Mouse (Mus musculus) urinary bladder, postnatal 4 days (tissue): ENCODE measurements around the gene Gpr137c.

Experiments
- DNase-seq, 2 experiments: peaks; one replicate each; pipeline ENCODE4 v3.0.0; 2021 to 2022; ENCODE audit warnings: low spot score in 2 of 2

Gpr137c gene

DNA sequence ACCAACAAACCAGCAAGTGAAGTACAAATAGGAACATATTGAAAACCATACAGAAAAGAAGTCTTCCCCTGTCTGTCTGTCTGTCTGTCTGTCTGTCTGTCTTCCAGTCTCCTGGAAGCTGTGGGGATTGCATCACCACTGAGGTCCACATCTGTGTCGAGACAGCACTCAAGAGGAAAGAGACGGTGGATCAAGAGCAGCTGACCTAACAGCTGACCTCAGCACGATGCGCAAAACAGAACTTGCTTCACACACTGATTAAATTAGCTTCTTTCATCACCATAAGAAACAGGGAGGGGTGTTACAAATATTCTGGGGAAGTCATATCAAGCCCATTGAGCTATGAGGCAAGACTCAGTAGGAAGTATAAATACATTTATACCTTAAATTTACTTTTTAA, 72.1 kb downstream of the Gpr137c start:
- no peak for DNase-seq

DNA sequence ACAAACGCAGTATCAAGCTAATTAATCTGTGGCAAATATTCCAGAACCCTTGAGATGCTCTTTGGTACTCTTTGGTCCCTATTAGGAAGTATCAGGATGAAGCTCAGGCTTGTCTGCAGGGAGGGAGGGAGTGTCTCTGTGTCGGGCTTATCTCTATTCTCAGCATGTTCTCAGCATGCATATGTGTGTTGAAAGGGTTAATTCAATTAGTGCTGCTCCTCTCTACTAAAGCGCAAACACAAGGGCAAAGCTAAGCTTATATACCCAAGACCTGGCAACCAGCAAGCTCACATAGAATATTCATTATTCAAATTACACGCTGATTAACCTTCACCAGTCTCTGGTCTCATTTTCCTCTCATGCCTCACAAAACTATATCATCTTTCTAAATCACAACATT, 84.4 kb downstream of the Gpr137c start:
- DNase-seq = no peak

DNA sequence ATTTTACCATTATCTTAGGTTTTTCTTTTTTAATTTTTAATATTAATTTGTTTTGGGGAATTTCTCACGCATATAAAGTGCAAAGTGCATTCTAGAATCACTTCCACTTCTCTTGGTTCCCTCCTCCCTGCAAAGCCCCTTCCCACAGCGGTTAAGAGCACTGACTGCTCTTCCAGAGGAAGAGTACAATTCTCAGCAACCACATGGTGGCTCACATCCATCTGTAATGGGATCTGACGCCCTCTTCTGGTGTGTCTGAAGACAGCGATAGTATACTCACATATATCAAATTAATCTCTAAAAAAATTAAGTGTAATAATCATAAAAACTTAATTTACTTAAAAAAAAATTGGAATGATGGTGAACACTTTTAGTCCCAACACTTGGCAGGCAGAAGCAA, 84.9 kb downstream of the Gpr137c start:
- no peak for DNase-seq

DNA sequence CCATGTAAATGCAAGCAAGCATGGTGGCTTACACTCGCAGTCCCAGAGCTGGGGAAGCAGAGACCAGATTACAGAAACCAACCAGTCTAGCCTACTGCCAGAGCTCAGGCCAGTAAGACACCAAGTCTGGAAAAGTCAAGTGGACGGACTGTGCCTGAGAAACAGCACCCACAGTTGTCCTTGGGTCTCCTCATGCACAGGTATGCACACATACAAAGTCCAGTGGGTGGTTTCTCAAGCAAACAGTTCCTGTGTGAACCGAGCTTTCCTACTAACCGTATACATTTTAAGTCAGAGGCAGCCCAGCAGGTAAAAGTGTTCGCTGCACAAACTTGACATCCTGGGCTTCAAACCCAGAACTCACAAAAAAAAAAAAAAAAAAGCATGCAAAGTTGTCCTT, 86.3 kb downstream of the Gpr137c start:
- DNase-seq = no peak

DNA sequence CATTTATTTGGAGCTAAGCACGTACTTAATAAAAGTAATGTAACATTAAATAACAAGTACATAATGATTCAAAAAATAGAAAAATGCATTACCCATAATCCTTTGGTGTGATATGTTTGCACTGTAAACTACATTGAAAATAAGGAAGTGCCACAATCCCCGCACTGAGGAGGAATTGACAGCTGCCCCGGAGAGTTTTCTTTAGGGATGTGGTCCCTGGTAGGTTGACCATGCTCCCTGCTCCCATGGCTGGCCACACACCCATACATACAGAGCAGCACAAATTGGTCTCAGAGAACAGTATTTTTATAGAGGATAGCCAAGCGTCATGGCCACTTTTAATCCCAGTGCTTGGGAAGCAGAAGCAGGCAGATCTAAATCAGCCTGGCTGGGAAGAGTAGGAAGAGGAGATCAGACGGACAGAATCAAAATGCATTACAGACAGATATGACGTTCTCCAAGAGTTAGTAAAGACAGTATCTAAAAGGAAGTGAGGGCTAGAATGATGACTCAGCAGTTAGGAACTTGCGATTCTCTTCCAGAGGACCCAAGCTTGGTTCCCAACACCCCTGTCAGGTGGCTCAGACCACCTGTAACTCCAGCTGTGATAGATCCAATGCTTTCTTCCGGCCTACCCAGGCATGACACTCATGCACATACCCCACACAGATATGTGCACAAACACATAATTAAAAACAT, 88.3 kb downstream of the Gpr137c start:
- no peak for DNase-seq

DNA sequence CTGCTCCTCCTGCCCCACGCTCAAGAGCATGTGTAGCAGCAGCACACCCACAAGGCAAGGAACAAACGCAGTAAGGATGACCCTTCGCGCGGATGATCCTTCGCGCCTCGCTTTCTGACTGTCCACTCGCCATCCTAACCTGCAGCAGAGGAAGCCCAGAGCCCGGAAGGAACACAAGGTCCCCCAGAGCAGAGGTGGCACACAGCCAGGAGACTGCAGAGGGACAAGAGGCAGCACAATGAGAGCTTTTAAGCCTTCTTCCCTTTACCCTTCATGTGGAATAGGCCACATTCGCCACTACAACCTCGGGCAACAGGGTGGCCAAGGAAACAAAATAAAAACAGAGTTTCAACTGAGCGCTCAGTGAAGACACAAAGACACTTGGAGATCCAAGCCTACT, 90.1 kb downstream of the Gpr137c start:
- DNase-seq = no peak

DNA sequence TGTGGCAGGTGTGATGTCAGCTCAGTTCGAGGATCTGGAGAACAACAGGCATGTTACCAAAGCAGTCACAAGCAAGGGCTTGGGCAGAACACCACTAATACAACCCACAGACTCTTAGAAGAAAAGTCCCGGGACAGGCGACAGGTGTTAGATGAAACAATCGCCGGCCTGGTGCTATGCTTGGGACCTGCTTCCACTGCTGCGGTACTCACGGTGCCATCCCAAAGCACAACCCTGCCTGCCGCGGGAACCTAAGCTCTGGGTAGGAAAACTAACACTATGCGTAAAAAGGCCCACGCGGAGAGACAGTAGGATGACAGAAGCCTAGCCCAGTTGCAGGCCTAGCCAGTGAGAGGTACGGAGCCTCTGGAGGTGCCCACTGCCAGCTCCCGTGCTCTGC, 90.6 kb downstream of the Gpr137c start:
- no peak for DNase-seq

DNA sequence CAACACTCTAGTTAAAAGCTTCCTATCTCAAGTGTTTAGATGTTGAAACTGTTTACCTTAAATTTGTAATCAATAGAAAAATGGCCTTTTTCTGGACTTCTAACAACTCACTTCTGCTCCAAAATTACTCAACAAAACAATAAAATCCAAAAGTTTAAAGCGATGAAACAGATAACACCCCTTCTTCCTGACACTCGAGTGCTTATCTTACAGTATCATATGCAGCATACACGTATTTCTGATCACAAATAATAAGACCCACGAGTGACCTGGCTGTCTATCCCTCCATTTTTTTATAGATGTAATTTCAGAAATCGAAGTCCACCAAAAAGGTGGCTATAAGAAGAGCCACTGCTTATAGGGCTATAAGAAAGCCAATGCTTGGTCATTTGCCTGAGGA, 97.4 kb downstream of the Gpr137c start:
- no peak for DNase-seq

DNA sequence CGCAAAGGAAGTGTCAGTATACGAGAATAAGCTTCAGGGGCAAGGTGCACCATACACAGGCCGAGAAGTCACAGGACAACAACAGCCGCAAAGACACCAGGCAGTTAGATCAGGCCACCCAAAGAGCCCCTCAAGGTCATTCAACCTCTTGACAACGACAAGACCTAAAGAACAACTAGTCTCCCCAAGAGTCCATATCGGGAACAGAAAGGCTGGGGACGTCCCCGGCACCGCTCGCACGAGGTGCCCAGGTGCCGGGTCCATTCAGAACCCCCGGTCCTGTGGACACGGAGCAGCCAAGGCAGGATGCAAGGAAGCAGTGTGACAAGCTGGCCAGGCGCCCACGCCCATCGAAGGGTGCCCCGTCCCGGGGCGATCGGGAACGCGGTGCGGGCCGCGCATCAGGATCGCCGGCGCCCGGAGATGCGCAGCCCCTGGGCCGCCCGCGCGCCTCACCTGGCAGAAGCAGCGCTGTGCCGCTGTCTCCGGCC, 98.4 kb downstream of the Gpr137c start:
- DNase-seq = no peak

DNA sequence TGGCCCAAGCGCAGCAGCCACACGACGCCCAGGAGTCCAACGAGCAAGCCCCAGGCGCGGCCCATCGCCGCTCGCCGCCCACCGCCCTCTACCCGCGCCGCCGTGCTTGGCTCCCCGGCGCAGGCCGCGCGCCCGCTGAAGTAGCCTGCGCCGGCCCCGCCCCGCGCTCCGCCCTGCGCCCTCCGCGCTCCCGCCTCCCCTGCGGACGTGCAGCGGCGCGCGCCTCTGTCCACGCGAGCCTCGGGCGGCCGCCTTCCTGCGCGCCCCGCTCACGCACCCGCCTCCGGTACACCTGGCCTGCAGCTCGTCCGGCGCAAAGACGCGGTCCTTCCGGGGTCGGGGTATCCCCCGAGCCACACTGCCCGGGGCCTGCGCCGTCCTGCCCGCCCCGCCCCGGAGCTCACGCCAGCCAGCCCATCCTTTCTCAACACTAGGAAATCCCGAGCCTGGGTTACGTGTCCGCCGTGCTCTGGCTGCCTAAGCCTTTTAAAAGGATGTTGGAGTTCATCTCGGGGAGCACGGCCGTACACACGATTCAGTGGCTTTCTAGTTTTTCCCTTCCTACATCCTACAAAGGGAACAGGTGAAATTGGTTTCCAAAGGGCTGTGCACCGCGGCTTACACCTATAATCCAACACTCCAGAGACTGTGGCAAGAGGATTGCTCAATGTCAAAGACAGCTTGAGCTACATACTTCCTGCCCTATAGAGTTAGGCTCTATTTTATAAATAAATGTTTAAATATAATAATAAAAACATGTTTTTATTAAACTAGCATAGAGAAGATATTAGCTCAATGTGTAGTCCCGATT, 99.1 kb downstream of the Gpr137c start, which contains the start of gene Ero1l:
Gene Ero1l, minus strand, starts transcription at position 346 of the 811 bp plus-strand sequence.
- DNase-seq = peak; percentile 77 to 79

DNA sequence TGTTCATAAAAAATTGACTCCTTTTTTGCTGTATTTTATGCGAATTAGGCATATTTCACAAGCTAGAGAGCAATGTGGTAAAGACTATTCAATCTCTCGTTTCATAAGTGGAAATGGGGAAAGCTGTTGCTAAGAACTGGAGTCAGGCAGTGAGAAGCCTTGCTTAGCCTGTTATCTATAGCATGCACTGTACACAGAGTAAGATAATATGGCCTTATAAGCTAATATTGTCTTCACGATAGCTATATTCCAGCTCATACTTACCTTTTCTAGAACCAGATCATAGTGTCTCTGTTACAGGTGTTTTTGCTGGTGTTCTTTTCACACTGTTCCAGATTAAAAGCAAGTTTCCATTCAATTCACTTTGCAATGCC, 99.7 kb downstream of the Gpr137c start:
- no peak for DNase-seq

DNA sequence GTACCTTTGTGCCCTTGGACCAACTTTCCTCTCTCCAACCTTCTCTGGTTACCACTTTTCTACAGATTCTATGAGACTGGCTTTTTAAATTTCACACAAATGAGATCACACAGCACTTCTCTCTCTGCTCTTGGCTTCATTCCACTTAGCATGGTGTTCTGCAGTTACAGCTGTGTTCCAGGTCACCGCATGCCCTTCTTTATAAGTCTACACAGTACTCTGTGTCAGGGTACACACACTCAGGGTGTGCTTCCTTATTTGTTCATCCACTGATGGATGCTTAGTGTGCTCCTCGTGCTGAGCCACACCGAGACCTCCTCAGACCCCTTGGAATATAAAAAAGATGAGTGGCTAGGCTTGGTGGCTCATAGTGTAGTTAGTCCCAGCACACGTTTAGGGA, 100.6 kb downstream of the Gpr137c start:
- DNase-seq = no peak

DNA sequence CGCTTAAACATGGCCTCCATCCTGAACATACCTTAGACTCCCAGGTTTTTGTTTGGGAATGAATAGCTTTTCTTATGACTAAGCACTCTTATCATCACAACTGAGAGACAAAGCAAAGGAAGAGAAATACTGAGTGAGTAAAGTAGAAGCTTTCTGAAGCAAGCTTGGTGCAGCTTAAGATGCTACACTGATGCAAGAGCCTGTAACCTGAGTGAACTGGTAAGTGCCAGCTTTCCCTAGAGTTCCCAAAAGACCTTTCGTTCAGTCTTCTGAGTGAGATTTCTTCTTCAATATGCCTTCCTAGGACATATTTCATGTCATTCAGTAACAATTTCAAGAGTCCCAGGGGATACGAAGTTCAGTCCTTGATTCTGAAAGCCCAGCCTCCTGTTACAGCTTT, 101.5 kb downstream of the Gpr137c start:
- DNase-seq = no peak

DNA sequence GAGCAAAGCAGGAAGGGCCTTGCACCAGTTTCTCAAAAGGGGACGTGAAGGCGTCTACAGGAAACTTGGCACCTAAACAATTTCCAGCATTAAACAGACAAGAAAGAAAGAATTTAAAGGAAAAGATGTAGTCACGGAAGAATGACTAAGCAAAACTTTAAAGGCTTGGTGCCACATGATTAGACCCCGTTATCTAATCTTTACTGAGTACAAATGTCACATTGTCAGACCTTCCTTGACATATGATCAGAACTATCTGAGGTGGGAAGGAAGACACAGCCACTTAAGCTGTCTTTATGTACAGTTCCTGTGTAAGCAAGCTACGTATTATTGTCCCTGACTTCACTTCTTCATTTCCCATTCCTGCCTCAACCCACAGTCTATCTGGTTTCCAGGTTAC, 102.1 kb downstream of the Gpr137c start:
- DNase-seq = no peak

DNA sequence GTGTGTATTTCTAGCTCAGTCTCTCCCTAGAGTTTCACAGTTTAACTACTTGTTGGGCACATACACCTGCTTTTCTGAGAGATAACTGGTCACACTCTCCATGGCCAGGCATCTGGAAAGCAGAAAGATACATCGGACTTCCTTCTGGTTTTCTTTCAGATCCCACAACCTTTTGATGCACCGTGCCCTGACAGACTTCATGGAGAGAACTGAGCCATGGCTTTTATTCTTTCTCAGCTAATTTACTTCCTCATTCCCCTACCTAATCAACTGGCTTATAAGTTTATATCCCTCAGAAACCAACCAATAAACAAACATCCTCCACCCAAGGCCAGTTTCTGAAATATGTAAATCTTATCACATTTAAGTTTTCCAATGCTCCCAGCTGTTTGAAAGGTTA, 102.9 kb downstream of the Gpr137c start:
- DNase-seq = no peak

DNA sequence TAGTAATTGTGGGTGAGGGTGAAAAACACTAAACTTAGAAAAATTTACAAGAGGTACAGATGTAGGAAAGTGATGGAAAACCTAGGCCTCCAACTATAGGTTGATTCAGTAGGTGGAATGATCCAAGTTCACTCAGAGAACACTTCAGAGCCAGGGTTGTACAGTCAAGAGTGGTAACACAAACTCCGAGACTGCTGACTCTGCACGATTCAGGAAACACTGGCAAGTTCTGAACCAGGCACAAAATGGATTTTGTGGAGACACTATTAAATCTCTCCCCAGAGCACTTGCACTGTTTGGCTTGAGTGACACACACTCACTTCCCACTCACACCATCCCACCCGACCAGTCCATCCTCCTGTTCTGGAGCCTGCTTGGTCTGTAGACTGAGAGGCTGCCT, 103.8 kb downstream of the Gpr137c start:
- no peak for DNase-seq

DNA sequence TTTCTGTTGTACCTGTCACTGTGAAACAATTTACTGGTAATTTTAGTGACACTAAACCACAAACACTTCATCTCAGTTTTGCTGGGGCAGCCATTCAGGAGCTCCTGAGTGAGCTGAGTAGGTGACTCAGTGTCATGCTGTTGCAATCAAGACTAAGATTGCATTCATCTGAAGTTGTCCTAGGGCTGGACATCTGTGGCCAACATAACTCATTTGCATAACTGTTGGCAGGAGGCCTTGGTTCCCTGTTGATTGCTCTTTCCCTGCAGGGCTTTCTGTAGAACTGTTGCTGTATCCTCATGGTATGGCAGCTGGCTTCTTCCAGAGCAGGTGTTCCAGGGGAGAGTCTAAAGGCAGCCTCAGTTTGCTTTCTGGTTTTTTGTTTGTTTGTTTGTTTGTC, 106.0 kb downstream of the Gpr137c start:
- DNase-seq = no peak

DNA sequence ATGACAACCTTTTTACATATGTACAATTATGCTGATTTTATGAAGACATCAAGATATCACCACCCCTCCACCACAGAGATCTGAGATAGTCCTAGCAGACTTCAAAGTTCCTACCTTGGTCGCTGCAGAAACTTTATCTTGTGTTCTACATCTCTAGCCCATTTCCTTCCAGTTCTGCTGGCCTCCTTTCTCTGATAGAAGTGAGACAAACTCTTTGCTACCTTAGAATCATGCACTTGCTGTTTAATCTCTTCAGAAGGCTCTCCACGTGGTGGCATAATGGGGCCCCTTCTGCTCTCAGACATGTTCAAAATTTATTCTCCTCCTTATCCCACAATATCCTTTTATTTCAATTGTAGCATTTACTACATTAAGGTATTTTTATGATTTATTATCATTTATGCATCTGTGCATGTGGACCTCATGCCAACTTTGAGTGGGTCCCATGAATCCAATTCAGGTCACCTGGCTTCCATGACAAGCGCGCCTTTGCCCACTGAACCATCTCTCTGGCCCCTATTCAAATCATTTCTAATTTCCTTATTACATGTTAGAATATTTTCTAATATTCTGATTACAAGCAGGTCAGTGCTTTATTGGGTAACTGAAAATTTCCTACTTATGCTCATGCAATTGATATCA, 108.7 kb downstream of the Gpr137c start:
- no peak for DNase-seq

DNA sequence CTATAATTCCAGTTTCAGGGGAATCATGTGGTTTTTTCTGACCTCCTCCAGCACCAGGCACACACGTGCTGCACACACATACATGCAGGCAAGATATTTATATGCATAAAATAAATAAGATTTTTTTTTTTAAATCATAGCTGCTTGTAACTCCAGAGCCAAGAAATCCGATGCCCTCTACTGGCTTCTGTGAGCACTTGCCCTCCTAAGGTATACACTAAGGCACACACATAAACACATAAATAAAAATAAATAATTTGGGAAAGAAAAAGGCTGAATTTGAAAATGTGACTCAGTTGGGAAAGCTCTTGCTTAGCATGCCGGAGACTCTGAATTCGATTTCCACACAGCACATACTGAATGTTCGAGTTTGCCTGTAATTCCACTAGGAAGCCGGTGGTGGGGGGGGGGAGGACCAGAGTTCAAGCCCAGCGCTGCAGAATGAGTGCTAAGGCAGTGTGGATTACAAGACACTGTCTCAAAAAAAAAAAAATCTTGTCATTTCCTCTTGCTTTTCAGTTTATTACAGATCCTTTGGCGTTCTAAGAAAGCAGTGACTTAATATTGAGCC, 109.6 kb downstream of the Gpr137c start:
- DNase-seq = no peak

DNA sequence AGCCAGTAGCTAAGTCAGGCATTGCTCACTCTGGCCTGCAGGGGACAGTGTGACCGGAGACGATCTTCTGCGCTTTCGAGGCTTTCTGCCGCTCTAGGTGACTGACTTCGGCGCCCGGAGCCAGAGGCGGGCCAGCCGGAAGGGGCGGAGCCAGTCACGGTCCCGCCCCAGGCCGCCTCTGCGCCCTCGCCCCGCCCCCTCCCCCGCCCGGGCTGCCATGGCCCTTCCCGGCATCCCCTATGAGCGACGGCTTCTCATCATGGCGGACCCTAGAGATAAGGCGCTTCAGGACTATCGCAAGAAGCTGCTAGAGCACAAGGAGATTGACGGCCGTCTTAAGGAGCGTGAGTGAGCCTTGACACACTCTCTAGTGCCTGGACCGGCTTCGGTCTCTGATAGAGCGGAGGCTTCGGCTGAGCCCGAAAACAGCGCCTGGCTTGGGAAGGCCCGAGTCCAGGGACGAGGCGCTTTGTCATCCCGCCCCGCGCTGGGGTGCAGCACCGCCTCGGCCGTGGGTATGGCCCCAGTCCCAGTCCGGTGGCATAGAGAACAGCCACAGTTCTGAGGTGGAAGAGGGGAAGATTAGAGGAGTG, 110.2 kb downstream of the Gpr137c start, which contains the start of gene Psmc6:
Gene Psmc6, plus strand, starts transcription at position 200 of the 593 bp plus-strand sequence.
- DNase-seq = peak; percentile 89 to 90
